Mouse (Mus musculus) frontal cortex, adult (tissue): ENCODE data around the gene Tmem104.

Source experiments
- ATAC-seq: cut with Nextera tagmentation; 2 replicates; pipeline ENCODE4 v1.9.2; 2017; ENCODE audit warnings: mild to moderate bottlenecking, moderate library complexity, mixed read lengths; ENCODE audit not compliant: low TSS enrichment

Tmem104 gene

DNA sequence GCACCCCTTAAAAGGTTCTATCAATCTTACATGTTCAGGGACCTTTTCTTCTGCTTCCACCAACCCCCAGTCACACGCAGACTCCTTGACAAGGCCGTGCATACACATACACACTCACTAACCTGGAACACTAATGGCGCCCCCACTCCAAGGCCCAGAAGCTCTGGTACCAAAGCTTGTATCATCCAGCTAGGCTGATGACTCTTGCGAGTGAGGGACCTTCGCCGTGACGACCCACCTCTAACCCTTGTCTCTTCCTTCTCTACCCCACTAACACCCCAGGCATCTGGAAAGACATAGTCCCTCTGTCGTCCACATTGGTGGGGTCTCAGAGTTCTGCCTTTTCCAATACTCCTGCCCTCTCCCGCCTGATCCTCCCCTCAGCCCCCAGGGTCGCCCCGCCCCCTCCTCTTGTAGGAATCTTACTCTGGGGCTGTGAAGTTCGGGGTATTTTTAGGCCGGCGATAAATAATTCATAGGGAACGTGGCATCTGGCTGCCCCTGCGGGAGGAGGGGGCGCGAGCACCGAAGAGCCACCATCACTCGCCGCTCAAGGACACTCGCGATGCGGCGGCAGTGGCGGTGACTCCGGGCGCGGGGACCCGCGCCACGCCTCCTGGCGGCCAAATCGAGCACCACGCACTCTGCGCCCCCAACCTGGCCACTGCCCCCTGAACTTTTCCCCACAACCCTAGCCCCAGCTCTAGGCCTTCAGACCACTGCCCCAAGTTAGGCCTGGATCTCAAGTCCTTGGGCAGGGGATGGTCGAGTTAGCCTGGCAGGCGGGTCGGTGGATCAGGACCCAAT lies 77.8 kb downstream of the Tmem104 start:
- no peak for ATAC-seq

DNA sequence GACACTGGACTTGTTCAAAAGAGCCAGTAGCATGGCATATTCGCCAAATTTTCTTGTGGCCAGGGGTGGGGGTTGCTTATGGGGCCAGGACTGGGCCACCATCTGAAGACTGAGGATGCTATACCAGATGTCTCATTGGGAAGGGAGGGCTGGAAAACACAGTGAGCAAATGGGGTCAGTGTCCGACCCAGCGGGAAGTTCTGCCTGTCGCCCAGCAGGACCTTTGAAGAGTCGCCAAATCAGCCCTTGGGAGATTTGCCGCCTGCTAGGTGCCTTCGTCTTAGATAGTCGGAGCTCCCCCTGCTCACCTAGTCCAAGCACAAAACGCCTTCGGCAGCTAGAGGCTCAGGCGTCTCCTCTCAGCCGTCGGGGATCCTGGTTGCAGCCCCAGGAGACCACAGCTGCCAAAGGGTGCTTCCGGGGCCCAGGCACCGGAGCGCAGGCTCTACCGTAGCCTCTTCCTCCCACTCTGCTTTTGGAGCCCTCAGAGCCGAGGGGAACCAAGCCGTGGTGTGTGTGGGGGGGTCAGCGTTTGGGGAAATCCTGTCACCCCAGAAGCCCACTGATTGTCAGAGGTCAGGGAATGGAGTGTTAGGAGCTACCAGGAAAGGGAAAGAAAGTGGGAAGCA lies 78.6 kb downstream of the Tmem104 start:
- ATAC-seq = no peak

DNA sequence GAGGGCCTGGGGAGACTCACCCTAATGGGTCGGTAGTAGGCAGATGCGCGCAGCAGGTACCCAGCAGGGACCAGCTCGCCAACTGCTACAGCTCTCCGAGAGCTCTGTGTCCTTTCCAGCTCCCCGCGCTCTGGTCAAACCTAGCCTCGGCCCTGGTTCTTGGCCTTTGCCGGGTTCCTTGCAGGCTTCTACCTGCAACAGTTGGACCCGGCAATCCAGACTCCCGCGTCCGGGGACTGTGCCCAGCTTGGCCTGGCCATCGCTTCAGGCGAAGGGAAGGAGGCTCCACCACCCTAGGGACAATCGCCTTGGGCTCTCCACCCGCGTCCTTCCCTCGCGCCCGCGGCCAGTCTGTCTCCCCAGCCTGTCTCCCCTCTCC lies 79.1 kb downstream of the Tmem104 start:
- ATAC-seq = no peak

DNA sequence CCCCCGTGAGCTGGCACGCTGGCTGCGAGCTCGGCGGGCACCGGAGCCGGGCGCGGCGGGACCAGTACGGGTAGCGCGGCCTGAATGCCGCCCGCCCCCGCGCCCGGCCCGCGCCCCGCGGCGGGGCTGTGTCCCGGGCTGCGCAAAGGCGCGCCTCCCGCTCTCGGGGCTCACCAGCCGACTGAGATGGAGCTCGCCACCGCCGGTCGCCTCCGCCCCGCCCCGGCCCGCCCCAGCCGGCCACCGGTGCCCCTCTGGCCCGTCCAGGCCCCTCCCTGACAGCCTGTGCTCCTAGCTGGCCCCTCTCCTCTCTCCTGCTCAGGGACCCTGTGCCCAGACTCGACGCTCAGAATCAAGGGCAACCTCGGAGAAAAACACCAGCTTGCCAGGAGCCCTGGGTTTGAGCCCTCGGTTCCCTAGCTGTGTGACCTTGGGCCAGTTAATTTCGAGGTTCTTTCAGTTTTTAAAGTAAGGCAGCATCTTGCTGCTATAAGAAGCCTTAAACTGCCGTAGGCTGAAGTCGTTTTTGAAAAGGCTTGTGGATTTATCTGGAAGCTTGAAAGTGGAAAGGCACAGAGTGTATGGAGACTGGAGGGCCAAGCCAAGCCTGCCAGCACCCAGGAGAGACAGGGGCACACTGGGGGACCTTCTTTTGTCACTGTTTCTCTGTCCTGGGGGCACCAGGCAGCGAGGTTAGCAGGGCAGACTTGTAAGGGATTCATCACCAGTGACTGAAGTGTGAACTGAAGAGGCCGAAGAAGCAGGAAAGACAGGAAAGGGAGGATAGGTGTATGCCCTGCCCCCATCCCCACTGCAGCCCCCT lies 80.0 kb downstream of the Tmem104 start, which contains the start of gene Grin2c:
Gene Grin2c, minus strand, starts transcription at position 183 of the 823 bp plus-strand sequence.
- no peak for ATAC-seq

DNA sequence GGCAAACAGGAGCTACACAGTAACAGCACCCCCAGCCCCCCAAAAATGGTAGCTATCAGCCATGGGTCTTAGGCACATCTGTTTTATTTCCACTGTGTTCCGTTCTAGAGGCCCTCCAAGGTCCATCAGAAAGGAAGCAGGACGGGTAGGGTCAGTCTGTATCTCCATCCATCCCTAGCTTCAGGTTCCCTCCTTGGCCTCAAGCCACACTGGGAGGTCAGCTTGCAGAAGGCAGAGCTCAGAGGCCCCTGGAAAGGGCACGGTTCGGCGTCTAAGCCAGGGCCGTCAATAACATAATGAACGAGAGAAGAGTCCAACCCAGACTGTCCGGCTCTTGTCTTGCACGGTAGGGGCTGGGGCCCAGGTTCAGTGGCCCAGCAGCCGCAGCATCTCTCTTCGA lies 80.7 kb downstream of the Tmem104 start:
- no peak for ATAC-seq

DNA sequence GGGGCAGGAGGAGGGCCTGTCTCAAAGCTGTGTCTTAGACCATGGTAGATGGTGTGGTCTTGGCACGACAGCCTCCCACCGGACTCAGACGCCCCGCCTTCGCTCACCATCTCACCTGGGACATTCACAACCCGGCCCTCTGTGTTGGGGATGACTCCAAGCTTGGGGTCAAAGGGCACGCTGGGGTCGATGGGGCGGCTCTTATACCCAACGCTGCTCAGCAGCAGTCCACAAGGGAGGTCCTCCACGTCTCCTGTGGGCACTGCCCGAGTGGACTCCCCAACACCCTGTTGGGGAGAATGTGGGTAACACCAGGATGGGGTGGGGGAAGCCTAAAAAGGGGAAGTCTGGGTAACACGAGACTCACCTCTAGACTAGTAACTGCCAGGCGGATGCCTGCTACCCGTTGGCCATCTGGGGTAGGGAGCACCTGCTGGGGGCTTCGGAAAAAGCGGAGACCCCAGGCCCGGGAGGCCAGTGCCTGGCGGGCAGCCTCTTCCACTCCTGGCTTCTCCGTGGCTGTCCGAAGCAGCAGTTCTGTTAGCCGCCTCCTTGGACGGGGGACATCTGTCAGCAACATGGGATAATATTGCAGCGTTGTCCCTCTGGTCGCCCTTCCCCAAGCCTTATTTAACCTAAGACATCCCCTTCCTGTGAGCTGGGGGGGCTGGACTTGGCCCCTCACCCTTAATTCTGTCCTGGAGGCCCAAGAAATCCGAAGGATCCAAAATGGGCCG lies 82.2 kb downstream of the Tmem104 start:
- ATAC-seq = no peak

DNA sequence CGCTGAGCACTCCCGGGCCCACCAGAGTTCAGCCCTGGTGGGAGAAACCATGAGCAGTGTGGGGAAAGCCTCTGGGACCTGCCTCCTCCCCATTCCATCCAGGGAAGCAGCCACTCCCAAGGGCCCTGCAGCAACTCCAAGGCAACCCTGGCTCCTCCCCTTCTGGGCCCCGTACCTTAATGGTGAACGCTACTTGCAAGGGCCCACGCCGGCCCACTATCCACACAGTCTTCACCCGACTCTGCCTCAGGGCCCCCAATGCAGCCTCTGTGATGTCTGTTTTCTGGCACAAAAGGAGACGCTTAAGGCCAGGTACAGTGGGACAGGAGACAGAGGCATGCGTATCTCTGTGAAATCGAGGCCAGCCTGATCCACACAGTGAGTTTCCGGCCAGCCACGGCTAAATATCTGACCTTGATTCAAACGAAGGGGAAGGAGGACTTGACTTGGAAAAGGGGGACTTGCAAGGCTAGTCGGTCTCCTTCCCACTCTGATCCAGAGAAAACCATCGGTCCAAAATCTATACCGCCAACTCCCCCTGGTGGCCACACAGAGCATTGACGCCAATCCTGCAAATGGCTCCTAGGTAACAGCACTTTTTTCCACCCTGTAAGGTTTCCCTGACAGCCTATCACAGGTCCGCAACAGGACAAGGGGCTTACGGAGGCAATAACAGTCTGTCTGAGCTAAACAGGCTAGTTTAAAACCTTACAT lies 83.0 kb downstream of the Tmem104 start:
- ATAC-seq = peak; percentile 66

DNA sequence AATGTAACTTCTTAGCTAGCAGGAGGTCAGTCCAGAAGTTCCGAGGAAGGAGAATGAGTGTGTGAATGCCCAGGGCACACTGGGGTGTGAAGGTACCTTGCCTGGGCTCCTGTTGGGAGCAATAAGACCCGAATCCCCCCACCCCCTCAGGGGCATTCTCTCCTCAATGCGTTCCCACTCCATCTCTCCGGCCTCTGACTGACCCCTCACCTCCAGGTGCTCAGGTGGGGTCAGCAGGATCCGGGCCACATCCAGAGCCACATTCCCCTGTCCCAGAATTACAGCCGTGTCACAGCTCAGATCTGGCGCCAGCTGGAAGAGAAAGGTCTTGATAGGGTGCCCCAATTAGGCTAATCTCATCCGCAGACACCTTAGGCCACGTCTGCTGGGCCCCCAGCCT lies 83.8 kb downstream of the Tmem104 start:
- ATAC-seq = no peak

DNA sequence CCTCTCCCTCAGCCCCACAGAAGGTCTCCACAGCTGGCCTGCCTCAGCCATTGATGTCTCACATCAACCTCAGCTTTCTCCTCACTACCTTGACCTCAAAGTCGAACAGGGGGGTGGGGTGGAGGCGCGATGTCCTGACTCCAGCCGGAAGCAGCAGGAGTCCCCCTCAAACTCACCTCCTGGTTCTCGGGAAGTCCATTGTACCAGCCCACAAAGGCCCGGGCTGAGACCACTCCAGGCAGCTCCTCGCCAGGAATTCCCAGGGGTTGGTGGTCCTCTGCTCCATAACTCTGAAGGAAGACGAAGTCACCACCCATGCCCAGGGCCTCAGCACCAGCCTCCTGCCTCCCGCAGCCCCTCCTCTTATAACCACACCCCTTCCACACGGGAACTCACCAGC lies 84.2 kb downstream of the Tmem104 start:
- ATAC-seq = no peak

DNA sequence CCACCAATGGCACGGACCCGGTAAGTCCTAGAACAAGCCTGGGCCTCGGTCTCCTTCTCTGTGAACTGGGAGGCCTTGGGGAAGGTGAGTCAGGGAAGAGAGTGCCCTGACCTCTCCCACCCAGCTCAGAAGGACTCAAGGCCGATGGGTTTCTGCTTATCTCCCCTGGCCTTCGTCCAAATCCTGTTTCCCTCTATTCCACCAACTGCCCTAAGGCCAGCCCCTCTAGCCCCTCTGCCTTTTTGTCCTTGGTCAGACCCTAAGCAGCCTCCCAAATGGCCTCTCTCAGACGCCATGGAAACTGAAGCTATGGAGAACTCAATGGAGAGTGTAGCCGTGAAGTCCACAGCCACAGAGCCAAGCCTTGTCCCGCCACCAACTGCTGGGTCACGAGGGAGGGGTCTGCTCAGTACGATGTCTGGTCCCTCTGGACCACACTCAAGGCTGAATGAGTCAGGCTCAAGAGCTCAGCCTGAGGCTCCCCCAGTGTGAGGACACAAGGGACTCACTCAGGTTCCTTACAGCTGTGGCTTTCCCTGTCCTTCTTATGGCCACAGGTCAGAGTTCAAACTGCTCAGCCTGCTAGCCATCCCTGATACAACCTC lies 85.7 kb downstream of the Tmem104 start:
- no peak for ATAC-seq

DNA sequence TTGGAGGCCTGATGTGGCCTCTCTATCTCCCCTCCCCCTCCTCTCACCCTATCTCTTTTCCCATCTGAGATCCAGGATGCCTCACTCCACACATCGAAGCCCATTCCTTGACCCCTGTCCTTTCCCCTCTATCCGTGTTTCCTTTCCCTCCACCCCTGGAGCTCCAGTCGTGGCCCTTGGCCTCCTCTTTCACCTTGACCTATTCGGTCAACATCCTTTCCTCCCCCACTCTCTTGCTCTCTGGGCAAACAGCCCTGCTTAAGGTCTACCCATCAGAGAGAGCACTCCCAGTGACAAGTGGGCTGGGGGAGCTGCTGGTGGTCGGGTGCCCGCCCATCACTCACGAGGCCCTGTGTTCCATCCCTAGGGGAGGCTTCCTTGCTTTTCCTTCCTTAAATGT lies 86.4 kb downstream of the Tmem104 start:
- no peak for ATAC-seq

DNA sequence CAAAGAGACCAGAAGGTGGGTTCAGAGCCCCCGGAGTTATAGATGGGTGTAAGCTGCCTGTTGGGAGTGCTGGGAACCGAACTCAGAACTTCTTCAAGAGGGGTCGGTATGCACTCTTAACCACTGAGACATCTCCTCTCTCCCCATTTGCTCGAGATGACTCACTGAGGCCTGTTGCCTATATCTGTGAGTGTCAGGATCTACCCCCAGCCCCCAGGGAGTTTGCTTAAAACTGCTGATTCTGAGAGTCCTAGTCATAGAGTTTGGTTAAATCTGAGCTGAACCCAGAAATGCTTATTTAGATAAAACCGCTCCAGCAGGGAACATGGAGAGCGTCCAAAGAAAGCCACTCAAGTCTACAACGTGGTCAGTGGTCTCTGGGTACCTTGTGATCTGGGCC lies 86.9 kb downstream of the Tmem104 start:
- ATAC-seq = no peak

DNA sequence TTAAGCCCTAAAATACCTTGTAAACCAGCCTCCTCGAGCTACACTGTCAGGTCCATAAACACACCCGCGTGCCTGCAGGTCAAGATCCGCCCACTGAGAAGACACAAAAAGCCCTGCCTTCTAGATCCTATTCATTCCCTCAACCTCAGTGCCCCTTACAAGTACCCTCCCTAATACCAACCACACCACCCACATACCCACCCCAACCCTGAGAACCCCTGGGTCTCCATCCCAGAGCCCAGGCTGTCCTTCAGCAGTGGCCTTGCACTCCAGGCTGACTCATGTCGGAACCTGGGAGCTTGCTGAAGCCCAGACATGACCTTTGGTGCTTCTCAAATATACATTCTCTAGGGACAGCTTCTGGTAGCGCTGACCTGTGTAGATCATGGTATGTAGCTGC lies 87.5 kb downstream of the Tmem104 start:
- ATAC-seq = no peak

DNA sequence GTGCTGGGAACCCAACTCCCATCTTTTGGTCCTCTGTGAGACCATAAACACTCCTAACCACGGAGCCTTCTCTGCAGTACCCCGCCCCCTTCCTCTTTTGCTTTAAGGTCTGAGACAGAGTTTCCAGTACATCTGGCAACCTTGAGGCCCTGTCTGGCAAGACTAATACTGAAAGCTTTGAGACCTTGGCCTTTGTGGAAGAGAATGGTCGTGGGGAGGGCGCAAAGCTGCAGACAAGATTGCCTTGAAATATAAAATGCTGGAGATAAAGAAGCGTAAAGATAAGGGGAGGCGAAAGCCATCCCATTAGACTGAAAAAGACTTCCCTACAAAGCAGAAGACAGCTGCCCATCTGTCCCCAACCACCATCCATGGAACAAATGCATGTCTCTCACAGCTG lies 88.2 kb downstream of the Tmem104 start:
- ATAC-seq = no peak

DNA sequence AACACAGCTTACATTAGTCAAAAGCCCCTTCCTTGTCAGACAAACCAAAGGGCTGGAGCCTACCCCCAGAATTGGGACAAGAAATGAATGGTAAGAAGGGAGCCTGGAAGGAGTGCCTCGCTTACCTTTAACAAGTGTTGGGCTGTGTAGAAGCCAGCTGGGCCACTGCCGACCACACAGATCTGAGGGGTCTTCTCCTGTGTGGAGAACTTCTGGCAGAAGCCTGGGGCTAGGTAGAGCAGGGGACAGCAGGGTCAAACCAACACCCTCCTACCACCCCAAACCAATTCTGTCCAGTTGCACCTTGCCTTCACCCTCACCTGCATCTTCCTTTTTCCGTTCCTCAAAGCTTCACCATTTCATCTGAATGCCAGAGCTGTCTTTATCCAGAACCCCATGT lies 88.7 kb downstream of the Tmem104 start:
- no peak for ATAC-seq

DNA sequence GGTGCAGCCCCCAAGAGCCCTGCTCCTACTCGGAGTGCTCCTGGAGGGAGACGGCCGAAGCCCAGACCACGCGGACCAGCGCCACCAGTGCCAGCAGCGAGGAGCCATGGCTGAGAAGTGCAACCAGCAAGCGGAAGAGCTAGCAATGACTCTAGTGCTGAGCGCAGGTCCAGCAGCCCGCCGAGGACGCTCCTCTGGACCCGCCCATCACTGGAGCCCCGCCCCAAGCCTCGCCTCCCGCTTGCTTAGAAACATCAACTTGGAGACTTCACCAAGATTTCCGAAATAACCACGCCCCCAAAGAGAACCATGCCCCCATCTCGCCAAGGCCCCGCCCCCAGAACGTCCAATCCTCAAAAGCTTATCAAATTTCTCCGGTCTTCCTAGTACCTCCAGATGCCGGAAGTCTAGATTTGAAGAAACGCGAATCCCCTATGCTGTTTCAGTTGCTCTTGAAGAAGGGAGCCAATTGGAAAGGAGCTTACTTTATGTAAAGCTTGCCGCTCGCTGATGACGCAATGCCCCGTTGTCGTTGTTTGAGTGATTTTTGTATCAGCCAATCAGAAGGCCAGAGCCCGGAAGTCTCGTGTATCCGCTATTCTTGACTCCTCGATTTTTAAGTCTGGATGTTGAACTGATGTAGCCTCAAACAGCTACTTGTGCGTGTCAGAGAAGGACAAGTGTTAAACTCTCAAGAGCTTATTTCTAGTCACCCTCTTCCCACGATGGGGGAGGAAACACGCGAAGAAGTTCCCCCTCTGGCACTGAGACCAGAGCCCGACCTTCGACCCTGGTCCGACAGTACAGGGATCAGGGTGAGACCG lies 89.7 kb downstream of the Tmem104 start, which contains the start of gene Fdxr:
Gene Fdxr, minus strand, starts transcription at position 271 of the 824 bp plus-strand sequence.
- peak; percentile 91 for ATAC-seq

DNA sequence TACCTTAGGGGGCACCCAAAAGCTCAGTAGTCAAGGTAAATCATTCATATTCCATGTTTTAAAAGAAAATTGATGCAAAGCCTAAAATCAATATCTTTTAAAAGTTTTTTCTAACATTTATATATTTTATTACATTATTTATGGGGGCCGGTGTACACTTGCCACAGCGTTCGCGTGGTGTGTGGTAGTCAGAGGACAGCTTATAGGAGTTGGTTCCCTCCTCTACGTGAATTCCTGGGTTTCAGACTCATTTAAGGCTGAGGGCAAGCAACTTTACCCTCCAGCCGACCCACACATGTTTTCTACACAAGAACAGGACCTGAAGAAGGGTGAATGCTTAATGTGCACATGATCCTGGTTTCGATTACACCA lies 90.3 kb downstream of the Tmem104 start:
- ATAC-seq = no peak

DNA sequence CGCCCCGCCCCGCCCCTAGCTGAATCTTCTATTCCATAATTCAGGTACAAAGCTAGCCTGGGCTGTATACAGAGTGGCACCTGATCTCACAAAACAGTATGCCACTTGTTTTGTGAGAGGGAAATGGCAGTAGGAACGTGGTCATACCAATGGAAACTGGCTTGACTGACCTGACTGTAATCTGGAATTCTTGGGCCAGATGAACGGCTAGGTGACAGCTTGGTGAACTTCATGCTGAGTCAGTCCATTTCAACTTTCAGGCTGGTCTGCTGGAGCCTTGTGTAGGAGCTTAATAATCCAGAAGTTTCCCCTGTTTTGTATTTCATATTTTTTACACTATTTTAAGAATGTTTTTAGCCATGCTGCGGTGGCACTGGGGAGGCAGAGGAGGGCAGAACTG lies 90.9 kb downstream of the Tmem104 start:
- no peak for ATAC-seq

DNA sequence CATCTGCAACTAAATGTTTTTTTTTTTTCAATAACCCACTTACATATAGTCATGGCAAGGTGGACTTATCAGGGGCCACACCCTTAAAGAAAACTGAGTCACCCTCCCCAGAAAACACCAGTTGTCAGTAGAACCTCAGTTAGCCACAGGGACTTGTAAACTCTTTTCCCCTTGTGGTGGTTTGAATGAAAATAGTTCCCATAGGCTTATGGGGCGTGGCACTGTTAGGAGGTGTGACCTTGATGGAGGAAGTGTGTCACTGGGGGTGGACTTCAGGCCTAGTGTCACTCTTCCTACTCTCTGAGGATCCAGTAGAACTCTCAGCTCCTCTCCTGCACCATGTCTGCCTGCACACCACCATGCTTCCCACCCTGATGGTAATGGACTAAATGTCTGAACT lies 92.4 kb downstream of the Tmem104 start:
- ATAC-seq = no peak

DNA sequence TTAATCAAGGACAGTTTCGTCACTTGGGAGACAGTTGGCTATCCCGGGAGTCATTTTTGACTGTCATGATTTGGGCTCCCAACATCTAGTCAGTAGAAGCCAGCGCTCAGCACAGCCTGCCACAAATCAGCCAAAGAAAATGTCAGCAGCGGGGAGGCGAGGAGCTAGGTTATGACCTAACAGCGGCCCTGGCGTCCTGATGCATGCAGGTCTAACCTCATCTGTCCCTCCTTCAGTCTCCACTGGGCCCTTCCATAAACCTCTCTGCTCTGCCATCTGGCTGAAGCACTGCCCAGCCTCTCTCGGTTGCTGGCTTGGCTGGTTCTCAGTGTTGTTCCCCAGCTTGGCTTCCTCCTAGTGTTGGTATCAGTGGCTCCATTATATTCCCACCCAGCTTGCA lies 95.0 kb downstream of the Tmem104 start:
- ATAC-seq = peak; percentile 7; the same call in 1 of the 2 replicates
